Mouse (Mus musculus): ENCODE data around the gene Zfyve1. TPM values are rescaled to one million over a fixed set of nuclear protein-coding genes. Genes with fewer than 3 reads are reported as not detected.
A peak's percentile ranks its signal among the peaks of the same experiment; 100 is the strongest.
"Not testable (repeated sequence)": the region's sequence is repeated elsewhere in the genome, so short reads cannot be mapped to it uniquely, and the experiment has no call there.

Gene Zfyve1
- 19.0 and 34.8 TPM in 2 replicates for polyA plus RNA-seq (2012; rRNA removed)

DNA sequence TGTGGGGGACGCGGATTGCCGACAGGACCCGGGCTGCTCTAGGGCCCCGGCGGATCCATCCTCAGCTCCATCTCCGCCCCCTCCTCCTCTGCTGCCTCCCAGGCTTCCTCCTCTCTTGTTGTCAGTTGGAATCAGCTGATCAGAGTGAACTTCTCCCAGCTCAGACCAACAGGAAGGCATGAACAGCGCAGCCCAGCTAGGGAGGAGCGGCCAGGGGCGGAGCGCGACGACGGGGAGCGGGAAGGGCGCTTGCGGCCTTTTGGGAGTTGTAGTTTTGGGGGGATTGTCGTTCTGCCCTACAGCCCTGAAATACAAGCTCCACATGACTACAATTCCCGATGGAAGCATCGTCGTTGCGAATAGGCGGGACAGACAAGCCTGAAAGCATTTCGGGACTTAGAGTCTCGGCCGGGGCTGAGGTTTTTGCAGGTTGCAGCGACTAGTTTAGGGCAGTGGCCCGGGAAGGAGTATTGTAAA, at the start of gene Zfyve1:
TSS of gene Zfyve1 (minus strand) at position 198 of the 477 bp plus-strand sequence.
- under 1% methylated on average over 27 of the region's 28 CpGs for WGBS
- DNase-seq (ENCODE audit: low read depth, low spot score): peak; percentile 93

DNA sequence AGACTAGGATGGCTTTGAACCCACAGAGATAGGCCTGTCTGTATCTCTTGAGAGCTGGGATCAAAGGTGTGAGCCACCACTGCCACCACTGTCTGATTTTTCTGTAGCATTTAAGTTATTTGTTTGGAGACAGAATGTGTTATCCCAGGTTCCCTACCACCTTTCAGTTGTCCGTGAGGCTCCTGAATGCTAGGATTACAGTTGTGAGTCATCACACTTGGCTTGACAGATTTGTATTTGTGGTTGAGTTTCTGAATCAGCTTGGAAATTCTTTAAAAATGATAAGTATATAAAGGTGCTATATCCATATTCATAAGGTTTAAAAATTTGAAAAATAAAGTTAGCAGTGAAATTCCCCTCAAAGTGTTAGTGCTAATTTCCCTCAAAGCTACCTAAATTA, 46.1 kb upstream of the Zfyve1 start:
- DNase-seq (ENCODE audit: low read depth, low spot score): no peak
- WGBS: 85% methylated on average over 1 of the region's 1 CpGs

DNA sequence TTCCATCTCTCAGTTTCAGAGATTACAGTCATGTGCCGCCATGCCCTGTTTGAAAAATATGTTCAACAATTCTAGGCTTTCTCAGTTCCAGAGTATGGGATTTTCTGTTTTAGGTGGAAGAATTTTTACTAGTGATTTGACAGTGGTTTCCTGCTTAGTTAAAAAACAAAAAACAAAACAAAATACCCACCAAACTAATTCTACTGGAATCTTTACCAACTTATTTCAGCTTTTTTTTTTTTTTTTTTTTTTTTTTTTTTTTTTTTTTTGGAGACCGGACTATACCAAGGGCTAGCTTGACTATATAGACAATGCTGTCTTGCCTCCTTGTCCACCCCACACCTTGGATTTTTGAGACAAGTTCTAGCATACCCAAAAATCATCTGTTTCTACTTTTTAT, 44.2 kb upstream of the Zfyve1 start:
- no peak for DNase-seq (ENCODE audit: low read depth, low spot score)
- WGBS: 95% methylated on average over 2 of the region's 2 CpGs

DNA sequence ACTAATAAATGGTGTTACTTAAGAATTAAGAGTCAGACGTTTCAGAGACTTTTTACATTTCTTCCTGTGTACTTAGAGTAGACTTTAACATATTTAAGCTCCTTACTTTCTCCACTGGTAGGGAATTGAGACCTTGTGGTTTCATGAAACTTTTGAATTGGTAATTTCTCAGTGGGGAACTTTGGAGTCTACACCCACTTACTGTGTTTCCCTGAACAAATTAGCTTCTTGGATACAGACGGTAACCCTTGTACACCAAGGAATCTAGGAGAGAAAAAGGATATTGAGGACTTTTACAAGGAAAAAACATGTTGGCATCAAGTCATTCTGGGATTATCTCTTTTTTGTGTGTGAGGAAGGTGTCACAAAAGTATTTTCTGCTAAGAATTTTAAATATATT, 36.8 kb upstream of the Zfyve1 start:
- no peak for DNase-seq (ENCODE audit: low read depth, low spot score)
- 11% methylated on average over 2 of the region's 2 CpGs for WGBS

GRCm38 (mm10) chr12:83632680-83633025, 35.6 kb upstream of the Zfyve1 start:
- WGBS: under 1% methylated on average over 20 of the region's 20 CpGs
- DNase-seq (ENCODE audit: low read depth, low spot score): no peak

DNA sequence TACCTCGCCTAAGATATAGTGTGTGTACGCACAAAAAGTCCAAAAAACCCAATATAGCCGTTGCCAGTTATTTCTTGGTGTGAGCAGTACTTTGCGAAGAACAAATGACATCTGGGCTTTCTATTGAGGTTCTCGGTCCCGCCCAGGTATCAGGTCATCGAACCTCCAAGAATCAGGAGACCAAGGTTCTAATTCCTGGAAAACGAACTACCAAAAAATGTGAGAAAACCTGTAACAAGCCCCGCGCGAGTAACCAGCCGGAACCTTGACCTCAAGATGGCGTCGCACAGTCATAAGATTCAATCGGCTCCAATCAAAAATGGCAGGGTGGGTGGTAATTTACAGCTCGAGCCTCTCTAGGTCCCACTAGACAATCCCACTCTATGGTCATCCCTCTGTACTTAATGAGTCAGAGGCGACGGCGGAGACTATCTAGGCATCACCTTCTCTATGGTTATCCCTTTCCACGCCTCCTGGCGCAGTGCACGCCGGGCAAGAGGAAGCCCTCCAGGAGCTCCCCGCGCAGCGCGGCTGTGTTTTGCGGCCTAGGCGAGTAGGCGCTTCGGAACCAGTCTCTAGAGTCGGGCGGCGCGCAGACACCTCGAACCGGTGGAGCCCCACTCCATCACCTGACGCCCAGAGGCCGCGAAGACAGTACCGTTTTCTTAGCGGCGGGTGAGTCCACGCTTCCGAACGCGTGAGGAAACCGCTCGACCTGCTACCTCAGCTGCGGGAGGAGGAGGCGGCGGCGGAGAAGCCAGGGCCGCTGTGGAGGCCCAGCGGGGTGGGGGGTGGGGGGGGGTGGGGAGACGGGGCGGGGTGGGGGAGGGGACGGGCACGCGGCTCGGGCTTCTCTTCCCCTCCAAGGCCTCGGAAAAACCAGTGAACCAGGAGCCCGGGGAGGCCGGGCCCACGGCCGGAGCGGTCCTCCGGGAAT, 35.0 kb upstream of the Zfyve1 start:
- DNase-seq (ENCODE audit: low read depth, low spot score): peak; percentile 89
- under 1% methylated on average over 63 of the region's 68 CpGs for WGBS

DNA sequence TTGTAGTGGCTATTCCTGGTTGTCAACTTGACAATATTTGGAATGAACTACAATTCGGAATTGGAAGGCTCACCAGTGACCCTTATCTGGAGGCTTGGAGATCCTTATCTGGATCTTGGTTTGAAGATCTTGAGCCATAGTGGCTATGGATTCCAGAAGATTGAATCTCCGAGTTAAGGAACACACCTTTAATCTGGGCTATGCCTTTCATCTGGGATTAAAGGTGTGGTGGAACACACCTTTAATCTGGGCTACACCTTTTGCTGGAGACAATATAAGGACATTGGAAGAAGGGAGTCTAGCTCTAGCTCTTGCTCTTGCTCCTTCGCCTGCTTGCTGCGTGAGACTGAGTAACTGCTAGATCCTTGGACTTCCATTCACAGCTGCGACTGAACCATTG, 33.9 kb upstream of the Zfyve1 start, which contains the start of gene Rbm25:
TSS of gene Rbm25 (plus strand) at position 301 of the 400 bp plus-strand sequence.
- no CpG with 5 or more reads among the region's 5 CpGs for WGBS
- DNase-seq (ENCODE audit: low read depth, low spot score): not testable (repeated sequence)

GRCm38 (mm10) chr12:83624321-83624720, 27.3 kb upstream of the Zfyve1 start:
- 89% methylated on average over 1 of the region's 1 CpGs for WGBS
- DNase-seq (ENCODE audit: low read depth, low spot score): no peak

DNA sequence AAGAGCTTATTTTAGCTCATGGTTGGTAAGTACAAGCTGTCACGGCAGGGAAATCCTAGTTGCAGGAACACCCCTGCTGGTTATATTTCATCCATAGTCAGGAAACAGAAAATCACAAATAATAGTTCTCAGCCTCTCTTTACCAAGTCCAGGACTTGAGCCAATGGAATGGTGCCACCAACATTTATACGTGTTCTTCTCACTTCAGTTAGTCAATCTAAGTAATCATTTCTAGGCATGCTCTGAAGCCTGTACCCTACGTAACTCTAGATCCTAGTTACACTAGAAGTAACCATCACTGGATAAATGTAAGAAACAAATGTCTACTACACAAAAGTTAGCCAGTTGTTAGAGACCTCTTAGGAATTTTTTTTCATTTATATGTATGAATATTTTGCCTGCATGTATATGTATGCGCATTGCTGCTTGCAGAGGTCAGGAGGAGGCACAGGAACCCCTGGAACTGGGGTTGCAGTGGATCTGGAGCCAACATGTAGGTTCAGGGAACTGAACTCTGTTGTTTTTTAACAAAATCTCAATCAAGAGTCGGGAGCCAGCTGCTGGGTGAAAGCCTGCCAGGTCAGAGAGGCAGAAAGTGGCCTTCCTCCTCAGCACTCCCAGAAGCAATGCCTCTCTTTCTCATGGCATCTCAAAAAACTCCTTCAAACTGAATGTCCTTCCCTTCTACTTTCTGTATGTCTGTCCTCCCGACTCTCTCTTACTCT, 25.2 kb upstream of the Zfyve1 start:
- no peak for DNase-seq (ENCODE audit: low read depth, low spot score)
- WGBS: 73% methylated on average over 6 of the region's 6 CpGs

- 84% methylated on average over 23 of the region's 23 CpGs for WGBS
- DNase-seq (ENCODE audit: low read depth, low spot score): not testable (repeated sequence)
Measured at GRCm38 (mm10) chr12:83620694-83621093, 23.7 kb upstream of the Zfyve1 start.

GRCm38 (mm10) chr12:83618981-83619380, 22.0 kb upstream of the Zfyve1 start:
- WGBS: 58% methylated on average over 2 of the region's 2 CpGs
- DNase-seq (ENCODE audit: low read depth, low spot score): no peak

- WGBS: 93% methylated on average over 5 of the region's 5 CpGs
- DNase-seq (ENCODE audit: low read depth, low spot score): no peak
Measured at GRCm38 (mm10) chr12:83617261-83617660, 20.2 kb upstream of the Zfyve1 start.

- WGBS: 96% methylated on average over 2 of the region's 2 CpGs
- DNase-seq (ENCODE audit: low read depth, low spot score): not testable (repeated sequence)
Measured at GRCm38 (mm10) chr12:83606411-83606810, 9.4 kb upstream of the Zfyve1 start.

DNA sequence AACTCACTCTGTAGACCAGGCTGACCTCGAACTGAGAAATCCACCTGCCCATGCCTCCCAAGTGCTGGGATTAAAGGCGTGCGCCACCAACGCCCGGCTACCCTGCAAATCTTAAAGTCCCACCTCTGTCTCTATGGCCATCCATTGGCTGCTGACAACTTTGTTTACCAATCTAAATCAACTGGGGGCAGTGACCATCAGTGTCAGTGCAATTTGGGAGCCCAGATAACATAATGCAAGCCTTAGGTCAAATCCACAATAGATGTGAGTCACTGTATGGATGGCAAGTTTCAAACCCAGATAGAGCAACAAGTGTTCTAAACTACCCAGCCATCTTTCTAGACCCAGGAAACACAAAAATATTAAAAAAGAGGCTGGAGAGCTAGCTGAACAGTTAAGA, 5.3 kb upstream of the Zfyve1 start:
- WGBS: 94% methylated on average over 5 of the region's 5 CpGs
- DNase-seq (ENCODE audit: low read depth, low spot score): no peak

DNA sequence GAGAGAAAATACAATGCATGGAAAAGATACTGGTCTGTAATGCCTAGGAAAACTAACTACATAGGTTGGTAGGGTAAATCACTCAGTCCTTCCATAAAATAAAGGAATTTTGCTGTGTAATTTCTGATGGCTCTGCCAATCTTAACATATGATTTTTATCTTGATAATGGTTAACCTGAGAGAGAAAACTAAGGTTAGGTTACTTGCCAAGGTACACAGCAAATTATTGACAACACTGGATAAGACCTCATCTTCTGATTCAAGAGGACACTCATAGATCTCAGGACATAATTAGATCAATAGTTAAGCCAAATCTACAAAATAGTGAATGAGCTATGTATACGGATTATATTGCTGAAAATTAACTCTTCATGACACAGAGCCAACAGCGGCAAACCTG, 859 bp upstream of the Zfyve1 start:
- no peak for DNase-seq (ENCODE audit: low read depth, low spot score)
- 72% methylated on average over 2 of the region's 2 CpGs for WGBS

DNA sequence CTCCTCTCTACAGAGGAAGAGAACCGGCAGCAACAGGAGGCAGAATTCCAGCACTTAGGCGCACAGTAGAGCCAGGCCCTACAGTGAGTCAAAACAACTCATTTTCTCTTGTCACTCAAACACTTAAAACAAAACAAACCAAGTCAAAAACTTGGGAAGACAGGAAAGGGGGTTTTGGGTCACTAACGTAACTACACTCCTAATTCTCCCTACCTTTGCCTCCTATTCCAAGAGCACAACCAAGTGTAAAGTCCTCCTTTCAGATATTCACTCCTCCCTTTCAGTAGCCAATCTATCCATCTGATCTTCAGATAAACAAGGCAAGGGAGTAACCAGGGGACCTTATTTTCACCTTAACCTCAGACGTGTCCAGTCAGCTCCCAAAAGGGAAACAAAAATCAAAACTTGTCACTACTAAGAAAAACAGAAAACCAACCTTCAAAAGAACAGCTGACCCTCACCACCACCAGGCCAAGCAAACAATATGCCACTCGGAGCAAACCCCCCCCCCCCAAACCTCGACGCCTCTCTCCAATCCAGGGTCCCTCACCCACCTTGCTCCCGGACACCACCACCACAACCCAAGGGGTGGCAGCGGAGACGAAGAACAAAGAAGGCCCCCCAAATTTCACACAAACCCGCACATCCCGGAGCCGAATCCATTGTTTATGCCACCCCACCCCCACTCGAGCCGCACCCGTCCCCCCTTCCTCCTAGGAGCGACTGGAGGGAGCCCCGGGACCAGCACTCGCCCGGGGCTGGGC, 649 bp downstream of the Zfyve1 start:
- DNase-seq (ENCODE audit: low read depth, low spot score): no peak
- 3% methylated on average over 20 of the region's 20 CpGs for WGBS

DNA sequence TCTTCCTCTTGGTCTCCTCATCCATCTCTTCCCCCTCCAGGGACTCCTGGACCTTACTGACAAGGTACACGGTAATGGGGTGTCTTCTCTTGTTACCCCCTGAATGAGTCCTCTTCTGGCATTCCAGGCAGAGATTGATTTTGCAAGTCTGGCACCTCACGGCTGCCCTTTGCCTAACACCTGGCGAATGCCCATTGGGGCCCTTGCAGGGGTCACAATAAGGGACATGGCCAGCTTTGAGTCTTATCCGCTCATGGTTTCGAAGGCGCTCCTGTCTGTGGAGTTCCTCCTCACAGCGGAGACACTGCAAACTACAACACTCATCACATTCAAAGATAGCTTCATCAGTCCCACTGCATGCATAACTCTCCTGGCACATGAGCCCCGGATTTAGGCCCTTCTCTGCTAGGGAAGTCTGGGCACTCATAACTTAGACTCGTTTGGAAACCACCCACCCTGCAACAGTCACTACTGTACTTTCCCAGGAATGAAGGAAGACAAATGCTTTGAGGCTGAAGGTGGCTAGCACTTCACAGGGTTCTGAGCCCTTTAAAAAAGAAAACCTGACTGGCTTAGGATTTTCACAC, 2.5 kb downstream of the Zfyve1 start:
- DNase-seq (ENCODE audit: low read depth, low spot score): no peak
- 87% methylated on average over 9 of the region's 9 CpGs for WGBS

DNA sequence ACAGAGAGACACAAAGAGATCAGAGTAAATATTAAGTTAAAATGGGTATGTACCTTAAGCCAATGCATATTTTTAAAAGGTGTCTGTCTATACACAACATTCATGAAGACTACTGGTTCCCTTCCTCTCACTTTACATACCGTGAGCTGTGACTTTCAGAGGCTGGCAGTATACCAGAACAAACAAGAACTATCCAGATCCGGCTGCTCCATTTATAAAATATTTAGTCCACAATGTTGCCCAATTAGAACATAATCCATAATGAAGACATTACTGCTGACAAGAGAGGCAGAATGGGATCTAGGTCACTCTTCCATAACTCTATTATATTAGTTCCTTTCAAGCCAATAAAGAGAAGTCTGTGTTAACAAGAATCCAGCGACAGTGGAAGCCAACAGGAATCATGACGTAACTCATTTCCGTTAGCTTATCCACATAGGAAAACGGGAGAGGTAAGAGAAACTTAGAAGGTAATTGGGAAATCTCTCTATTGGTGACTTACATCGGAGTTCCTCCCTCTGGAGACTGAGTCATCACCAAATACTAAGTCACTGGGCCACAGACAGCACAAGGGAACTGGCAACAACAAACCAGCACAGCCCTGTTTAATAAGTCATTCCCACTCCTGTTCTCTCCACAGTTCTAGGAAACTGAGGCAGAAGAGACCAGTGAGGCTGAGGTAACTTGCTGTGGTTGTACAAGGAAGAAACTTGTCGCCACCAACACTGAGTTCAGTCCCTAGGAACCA, 5.1 kb downstream of the Zfyve1 start:
- DNase-seq (ENCODE audit: low read depth, low spot score): no peak
- 54% methylated on average over 8 of the region's 8 CpGs for WGBS

- no peak for DNase-seq (ENCODE audit: low read depth, low spot score)
- 69% methylated on average over 5 of the region's 5 CpGs for WGBS
Measured at GRCm38 (mm10) chr12:83586628-83587027, 10.4 kb downstream of the Zfyve1 start.
